Mouse (Mus musculus) erythroblast, embryonic 14.5 days (primary cell): ENCODE data around the gene Zfp609. TPM values are rescaled to one million over a fixed set of nuclear protein-coding genes. Genes with fewer than 3 reads are reported as not detected.
"Not testable (repeated sequence)": the region's sequence is repeated elsewhere in the genome, so short reads cannot be mapped to it uniquely, and the experiment has no call there.

Source experiments
- H3K27me3 ChIP-seq: 2 replicates; pipeline ENCODE4 v1.6.1; 2012; ENCODE audit warnings: inconsistent platforms; ENCODE audit not compliant: control insufficient read depth
- H3K36me3 ChIP-seq: 2 replicates; pipeline ENCODE4 v1.6.1; 2012; ENCODE audit warnings: mild to moderate bottlenecking, inconsistent platforms; ENCODE audit not compliant: control insufficient read depth
- H3K4me1 ChIP-seq: 2 replicates; pipeline ENCODE4 v1.6.1; 2012; ENCODE audit warnings: inconsistent platforms; ENCODE audit not compliant: control insufficient read depth
- H3K4me3 ChIP-seq: replicated peaks from 2 replicates; pipeline ENCODE3; 2012; ENCODE audit warnings: moderate library complexity, mild to moderate bottlenecking, inconsistent platforms
- H3K9me3 ChIP-seq: 2 replicates; pipeline ENCODE4 v1.6.1; 2012; ENCODE audit warnings: low read length, inconsistent platforms, mixed read lengths; ENCODE audit not compliant: control insufficient read depth
- GATA1 ChIP-seq: IDR thresholded peaks from 2 replicates; pipeline ENCODE4 v1.6.1; 2012; ENCODE audit warnings: low read length, inconsistent platforms, mixed read lengths
- TAL1 ChIP-seq: IDR thresholded peaks from 3 replicates; pipeline ENCODE4 v1.6.1; 2012; ENCODE audit warnings: low read length, inconsistent platforms, mixed read lengths
- polyA plus RNA-seq: library from polyadenylated mRNA; stranded (reverse); fragments of >175 nt; gene quantifications from 2 replicates; pipeline ENCODE4 v1.2.3, GENCODE M21; 2012

Zfp609 gene
- polyA plus RNA-seq, 1 experiment, result 0.53 TPM

DNA sequence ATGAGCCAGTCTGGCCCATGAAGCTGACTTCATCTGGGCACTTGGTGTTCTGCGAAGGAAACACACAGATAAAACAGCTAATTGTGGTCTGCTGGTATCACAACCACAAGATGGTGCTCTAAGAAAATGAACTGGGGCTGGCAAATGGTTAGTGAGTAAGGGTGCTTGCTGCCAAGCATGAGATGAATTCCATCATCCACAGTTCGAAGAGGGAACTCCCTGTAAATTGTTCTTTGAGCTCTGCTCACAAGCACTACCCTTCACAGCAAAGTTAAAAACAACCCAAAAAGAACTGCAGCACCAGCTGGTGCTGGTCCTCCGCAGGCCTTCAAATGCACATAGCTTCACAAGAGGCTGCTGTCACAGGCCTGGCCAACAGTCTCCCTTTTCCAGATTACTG, 131.7 kb downstream of the Zfp609 start:
- peaks cover 82% of the 10 kb centered on the region for H3K36me3 ChIP-seq
- H3K9me3 ChIP-seq, result no peaks in the 10 kb centered on the region
- H3K4me1 ChIP-seq, result no peaks in the 10 kb centered on the region; the same call in 1 of the 2 replicates
- H3K27me3 ChIP-seq, result no peaks in the 10 kb centered on the region
- TF ChIP-seq TAL1, result no peak
- TF ChIP-seq GATA1, result no peak
- H3K4me3 ChIP-seq, result no peak overlapping the region

- Histone ChIP-seq H3K4me3 (no peak overlapping the region), H3K36me3 (peaks cover 74% of the 10 kb centered on the region), H3K9me3 (no peaks in the 10 kb centered on the region), H3K4me1 (no peaks in the 10 kb centered on the region), H3K27me3 (no peaks in the 10 kb centered on the region)
- no peak for TF ChIP-seq TAL1
- TF ChIP-seq GATA1, result no peak
These were observed 134.3 kb downstream of the Zfp609 start for GRCm38 (mm10) chr9:65692959-65693603.

DNA sequence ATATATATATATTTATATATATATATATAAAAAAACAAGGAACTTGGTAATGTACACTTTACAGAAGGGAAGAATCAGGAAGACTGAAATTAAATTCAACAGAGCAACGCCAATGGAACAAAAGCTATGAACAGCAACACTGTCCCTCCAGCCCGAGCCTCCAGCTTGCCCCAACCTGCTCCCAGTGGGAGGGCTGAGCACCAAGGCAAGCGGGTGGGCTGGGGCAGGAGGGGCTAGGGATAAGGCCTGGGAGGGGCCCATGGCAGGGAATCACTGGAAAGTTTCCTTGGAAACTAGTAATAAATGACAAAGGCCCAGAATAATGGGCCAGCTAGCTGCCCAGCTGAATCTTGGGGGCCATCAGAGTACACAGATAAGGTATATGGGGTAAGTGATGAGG, 134.9 kb downstream of the Zfp609 start:
- H3K4me1 ChIP-seq, result no peaks in the 10 kb centered on the region
- no peaks in the 10 kb centered on the region for H3K27me3 ChIP-seq
- no peaks in the 10 kb centered on the region for H3K9me3 ChIP-seq
- TF ChIP-seq GATA1 (no peak), TAL1 (no peak)
- H3K4me3 ChIP-seq, result no peak overlapping the region
- peaks cover 74% of the 10 kb centered on the region for H3K36me3 ChIP-seq

DNA sequence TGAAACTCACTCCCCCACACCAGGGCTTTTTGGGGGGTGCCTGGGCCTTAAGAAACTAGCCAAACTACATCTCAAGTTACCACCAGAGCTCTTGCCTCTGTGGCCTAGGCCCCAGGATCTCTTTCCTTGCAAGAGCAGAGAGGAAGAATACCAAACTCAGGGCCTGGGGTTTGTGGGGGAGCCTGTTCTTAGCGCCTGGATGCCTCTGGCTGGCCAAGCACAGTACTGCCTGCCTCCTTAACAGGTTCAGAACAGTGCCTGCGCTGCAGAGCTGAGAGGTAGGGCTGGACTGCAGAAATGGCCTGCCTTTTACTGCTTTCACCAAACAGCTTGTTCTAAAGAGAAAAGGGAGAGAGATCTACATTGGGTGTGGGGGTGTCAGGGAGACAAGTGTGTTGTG, 137.5 kb downstream of the Zfp609 start:
- H3K36me3 ChIP-seq, result peaks cover 55% of the 10 kb centered on the region
- H3K9me3 ChIP-seq, H3K4me3 ChIP-seq, H3K27me3 ChIP-seq: not testable (repeated sequence)
- peaks cover 10% of the 10 kb centered on the region for H3K4me1 ChIP-seq

DNA sequence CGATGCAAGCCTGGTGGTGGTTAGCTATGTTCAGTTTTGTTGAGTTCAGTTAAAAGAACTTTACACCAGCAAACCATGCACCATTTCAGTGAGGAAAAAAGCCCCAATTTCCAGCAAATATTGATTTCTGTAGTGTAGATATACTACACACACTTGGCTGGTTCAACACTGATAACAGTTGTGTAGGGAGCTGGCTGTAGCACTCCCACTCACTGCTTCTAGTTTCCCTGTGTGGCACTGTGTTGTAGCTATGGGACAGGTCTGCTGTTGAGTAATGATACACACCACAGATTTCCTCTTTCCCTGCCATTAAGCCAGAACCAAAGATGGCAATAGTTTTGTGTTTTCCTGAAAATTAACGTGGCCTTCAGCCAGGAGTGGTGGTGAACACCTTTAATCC, 142.7 kb downstream of the Zfp609 start:
- Histone ChIP-seq H3K9me3 (no peaks in the 10 kb centered on the region), H3K4me3 (no peak overlapping the region), H3K4me1 (peaks cover 24% of the 10 kb centered on the region), H3K27me3 (no peaks in the 10 kb centered on the region), H3K36me3 (peaks cover 20% of the 10 kb centered on the region)
- TF ChIP-seq TAL1 (no peak), GATA1 (no peak)

GRCm38 (mm10) chr9:65682994-65683393, 144.4 kb downstream of the Zfp609 start:
- peaks cover 33% of the 10 kb centered on the region for H3K4me1 ChIP-seq
- H3K36me3 ChIP-seq, result peaks cover 11% of the 10 kb centered on the region
- TF ChIP-seq TAL1 (no peak), GATA1 (no peak)
- H3K4me3 ChIP-seq, result no peak overlapping the region
- no peaks in the 10 kb centered on the region for H3K9me3 ChIP-seq
- no peaks in the 10 kb centered on the region for H3K27me3 ChIP-seq

DNA sequence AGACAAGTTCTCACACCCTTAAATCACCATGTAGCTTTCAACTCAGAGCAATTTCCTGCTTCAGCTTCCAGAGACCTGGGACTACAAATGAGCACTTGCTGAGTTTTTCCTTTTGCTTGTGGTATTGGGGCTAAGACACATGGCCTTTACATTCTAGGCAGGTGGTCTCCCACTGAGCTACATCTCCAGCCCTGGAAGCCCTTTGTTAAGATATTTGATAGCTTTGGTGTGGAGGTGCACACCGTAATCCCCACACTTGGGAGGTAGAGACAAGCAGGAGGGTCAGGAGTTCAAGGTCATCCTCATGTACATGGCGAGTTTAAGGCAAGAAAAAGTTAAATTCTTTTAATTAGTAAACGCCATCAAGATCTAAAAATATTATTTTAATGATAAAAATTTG, 145.2 kb downstream of the Zfp609 start:
- Histone ChIP-seq H3K4me1 (peaks cover 41% of the 10 kb centered on the region), H3K9me3 (no peaks in the 10 kb centered on the region), H3K27me3 (no peaks in the 10 kb centered on the region), H3K36me3 (peaks cover 4% of the 10 kb centered on the region), H3K4me3 (no peak overlapping the region)
- TF ChIP-seq GATA1, result no peak
- TF ChIP-seq TAL1, result no peak

DNA sequence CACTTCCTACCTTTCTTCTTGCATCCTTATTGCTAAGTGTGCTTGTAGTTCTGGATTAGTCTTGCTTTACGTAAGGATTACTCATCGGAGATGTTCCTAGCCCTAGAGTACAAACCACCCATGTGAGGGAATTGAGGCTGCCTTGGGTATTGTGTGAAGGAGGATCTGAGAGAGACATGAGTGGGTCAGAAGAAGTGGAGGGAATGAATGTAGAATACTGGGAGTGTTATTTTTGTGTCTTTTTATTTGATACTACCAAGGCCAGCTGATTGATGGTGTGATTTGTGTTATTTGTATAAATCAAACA, 145.8 kb downstream of the Zfp609 start:
- no peak for TF ChIP-seq TAL1
- no peak for TF ChIP-seq GATA1
- Histone ChIP-seq H3K4me1 (peaks cover 46% of the 10 kb centered on the region), H3K27me3 (no peaks in the 10 kb centered on the region), H3K9me3 (no peaks in the 10 kb centered on the region), H3K4me3 (no peak overlapping the region), H3K36me3 (peaks cover 4% of the 10 kb centered on the region)

- Histone ChIP-seq H3K27me3 (no peaks in the 10 kb centered on the region), H3K36me3 (no peaks in the 10 kb centered on the region; the same call in 1 of the 2 replicates), H3K4me1 (peaks cover 48% of the 10 kb centered on the region), H3K4me3 (no peak overlapping the region), H3K9me3 (no peaks in the 10 kb centered on the region)
- TF ChIP-seq TAL1 (no peak), GATA1 (no peak)
These were observed 146.3 kb downstream of the Zfp609 start for GRCm38 (mm10) chr9:65680938-65681633.
